Mouse (Mus musculus) 3134 (cell line): ENCODE results near the gene Capn13.

Source experiments
- DNase-seq: peaks from one replicate; pipeline ENCODE4 v3.0.0-alpha.2; 2011; ENCODE audit warnings: low spot score; ENCODE audit not compliant: insufficient read length; ENCODE audit errors: extremely low read depth

Capn13 gene

GRCm38 (mm10) chr17:73343632-73344390 lies 56.9 kb downstream of the Capn13 start:
- DNase-seq: no peak

- no peak for DNase-seq
These were observed 58.0 kb downstream of the Capn13 start for GRCm38 (mm10) chr17:73342673-73343072.

GRCm38 (mm10) chr17:73329071-73329470 lies 71.6 kb downstream of the Capn13 start:
- no peak for DNase-seq

GRCm38 (mm10) chr17:73325314-73325713 lies 75.4 kb downstream of the Capn13 start:
- no peak for DNase-seq

GRCm38 (mm10) chr17:73324732-73325131 lies 75.9 kb downstream of the Capn13 start:
- DNase-seq: no peak

GRCm38 (mm10) chr17:73323981-73324380 lies 76.7 kb downstream of the Capn13 start:
- no peak for DNase-seq

GRCm38 (mm10) chr17:73314786-73315185 lies 85.9 kb downstream of the Capn13 start:
- DNase-seq: no peak

- DNase-seq: no peak
These were observed 89.2 kb downstream of the Capn13 start for GRCm38 (mm10) chr17:73311491-73311890.

- no peak for DNase-seq
These were observed 92.0 kb downstream of the Capn13 start for GRCm38 (mm10) chr17:73308691-73309090.

GRCm38 (mm10) chr17:73306626-73307025 lies 94.0 kb downstream of the Capn13 start:
- no peak for DNase-seq

- no peak for DNase-seq
These were observed 95.0 kb downstream of the Capn13 start for GRCm38 (mm10) chr17:73305622-73306021.

GRCm38 (mm10) chr17:73304086-73304812 lies 96.4 kb downstream of the Capn13 start:
- DNase-seq: no peak

GRCm38 (mm10) chr17:73303676-73304075 lies 97.0 kb downstream of the Capn13 start:
- no peak for DNase-seq

- no peak for DNase-seq
These were observed 97.4 kb downstream of the Capn13 start for GRCm38 (mm10) chr17:73303217-73303616.

- DNase-seq: peak; percentile 61
These were observed 98.6 kb downstream of the Capn13 start for GRCm38 (mm10) chr17:73302104-73302503.

GRCm38 (mm10) chr17:73301258-73302050 lies 99.2 kb downstream of the Capn13 start:
- peak; percentile 32 for DNase-seq

GRCm38 (mm10) chr17:73300147-73300880 lies 100.4 kb downstream of the Capn13 start:
- no peak for DNase-seq

- no peak for DNase-seq
These were observed 101.7 kb downstream of the Capn13 start for GRCm38 (mm10) chr17:73298981-73299380.

- no peak for DNase-seq
These were observed 103.8 kb downstream of the Capn13 start for GRCm38 (mm10) chr17:73296855-73297254.

- DNase-seq: no peak
These were observed 107.4 kb downstream of the Capn13 start for GRCm38 (mm10) chr17:73293237-73293636.

- DNase-seq: no peak
These were observed 116.4 kb downstream of the Capn13 start for GRCm38 (mm10) chr17:73284301-73284700.
